Mouse (Mus musculus) heart, embryonic 11.5 days (tissue): ENCODE data around the gene AI467606. TPM values are rescaled to one million over a fixed set of nuclear protein-coding genes. Genes with fewer than 3 reads are reported as not detected.

Experiments used
- ATAC-seq: fragments of 200-750 bp; cut with Nextera tagmentation; replicated peaks from 2 replicates; pipeline ENCODE4 v1.8.0; 2017; ENCODE audit warnings: moderate library complexity; ENCODE audit not compliant: insufficient number of reproducible peaks, low FRiP score, low TSS enrichment
- H3K27ac ChIP-seq: fragments of 300-500 bp; sonication (generic); 2 replicates; pipeline ENCODE4 v1.5.1; 2014; ENCODE audit warnings: mild to moderate bottlenecking, low read depth, low read length
- H3K27me3 ChIP-seq: fragments of 300-500 bp; sonication (generic); 2 replicates; pipeline ENCODE4 v1.6.1; 2014; ENCODE audit warnings: mild to moderate bottlenecking, low read length, mixed read lengths; ENCODE audit not compliant: control insufficient read depth, insufficient read depth
- H3K36me3 ChIP-seq: fragments of 300-500 bp; sonication (generic); 2 replicates; pipeline ENCODE4 v1.6.1; 2014; ENCODE audit warnings: mild to moderate bottlenecking, low read length, moderate library complexity, mixed read lengths; ENCODE audit not compliant: control insufficient read depth, insufficient read depth
- H3K4me1 ChIP-seq: fragments of 300-500 bp; sonication (generic); 2 replicates; pipeline ENCODE4 v1.6.1; 2014; ENCODE audit warnings: low read length; ENCODE audit not compliant: control insufficient read depth, insufficient read depth
- H3K4me2 ChIP-seq: fragments of 300-500 bp; sonication (generic); 2 replicates; pipeline ENCODE4 v1.6.1; 2014; ENCODE audit warnings: mild to moderate bottlenecking, moderate library complexity
- H3K4me3 ChIP-seq: fragments of 300-500 bp; sonication (generic); 2 replicates; pipeline ENCODE4 v1.5.1; 2014; ENCODE audit warnings: low read depth, low read length
- H3K9ac ChIP-seq: fragments of 300-500 bp; sonication (generic); 2 replicates; pipeline ENCODE4 v1.6.1; 2014; ENCODE audit warnings: mild to moderate bottlenecking, low read depth, low read length, moderate library complexity
- H3K9me3 ChIP-seq: fragments of 300-500 bp; sonication (generic); replicated peaks from 2 replicates; pipeline ENCODE4 v1.6.1; 2016; ENCODE audit warnings: low read length; ENCODE audit not compliant: control insufficient read depth
- WGBS: fragments of 180-500 bp; shearing (Covaris S2); extraction: QIAGEN DNeasy Blood & Tissue Kit; methylation state at CpG from one replicate; pipeline ENCODE4 v1.1.7; 2014; ENCODE audit not compliant: insufficient replicate concordance; 5-methylcytosine and 5-hydroxymethylcytosine counted together
- microRNA-seq: library from miRNA; unstranded; fragments of <30 nt; microRNA quantifications from one replicate; pipeline ENCODE4, GENCODE M21; 2016; ENCODE audit warnings: borderline number of aligned reads
- polyA plus RNA-seq: library from polyadenylated mRNA; unstranded; fragments of >200 nt; fragmentation: Nextera tagmentation; extraction: Ambion mirVana; gene quantifications from 2 replicates; pipeline ENCODE4 v1.2.1, GENCODE M21; 2014

AI467606 gene
- polyA plus RNA-seq, 1 experiment from 2014 or later, result 0.96 TPM

- Histone ChIP-seq H3K9me3 (no peaks in the 10 kb centered on the region), H3K4me3 (no peak overlapping the region), H3K4me2 (no peak overlapping the region), H3K9ac (no peak overlapping the region), H3K27ac (no peak overlapping the region), H3K4me1 (no peaks in the 10 kb centered on the region), H3K36me3 (no peaks in the 10 kb centered on the region), H3K27me3 (no peaks in the 10 kb centered on the region)
- no peak for ATAC-seq
- 79% methylated on average over 4 of the region's 4 CpGs for WGBS
Observed at GRCm38 (mm10) chr7:127142666-127143065, 51.5 kb downstream of the AI467606 start.

Small RNA genes within 50 kb of the gene (microRNA-seq; reads per million reads assigned to microRNA genes)
- not detected for gene Gm44343

Other genes with a start within 250 kb of the AI467606 start
- gene Doc2a, start 243.9 kb upstream of the AI467606 start, polyA plus RNA-seq, result 0.17 and 0.96 TPM in 2 replicates
- gene Hirip3, start 229.4 kb upstream of the AI467606 start, polyA plus RNA-seq, result 15.5 and 17.0 TPM in 2 replicates
- 69.8 and 76.1 TPM in 2 replicates for gene Ino80e, start 229.0 kb upstream of the AI467606 start, polyA plus RNA-seq
- gene Taok2, start 206.7 kb upstream of the AI467606 start, polyA plus RNA-seq, result 19.4 and 25.9 TPM in 2 replicates
- gene Tmem219, start 168.4 kb upstream of the AI467606 start, polyA plus RNA-seq, result 13.5 and 18.3 TPM in 2 replicates
- gene Kctd13, start 162.5 kb upstream of the AI467606 start, polyA plus RNA-seq, result 11.5 and 12.6 TPM in 2 replicates
- 0.23 TPM in 1 of 2 replicates, not detected in the other for gene Asphd1, start 141.8 kb upstream of the AI467606 start, polyA plus RNA-seq
- 0.20 and 0.31 TPM in 2 replicates for gene Sez6l2, start 140.8 kb upstream of the AI467606 start, polyA plus RNA-seq
- 62.8 and 63.0 TPM in 2 replicates for gene Cdipt, start 115.4 kb upstream of the AI467606 start, polyA plus RNA-seq
- 1.1 and 1.2 TPM in 2 replicates for gene Cdiptos, start 115.3 kb upstream of the AI467606 start, polyA plus RNA-seq
- 8.2 and 8.5 TPM in 2 replicates for gene Mvp, start 76.7 kb upstream of the AI467606 start, polyA plus RNA-seq
- gene Pagr1b, start 74.9 kb upstream of the AI467606 start, polyA plus RNA-seq, result not detected in 2 replicates
- 50.9 and 53.2 TPM in 2 replicates for gene Pagr1a, start 74.0 kb upstream of the AI467606 start, polyA plus RNA-seq
- 36.6 and 40.9 TPM in 2 replicates for gene Gm42742, start 70.3 kb upstream of the AI467606 start, polyA plus RNA-seq
- gene Prrt2, start 70.1 kb upstream of the AI467606 start, polyA plus RNA-seq, result 4.5 and 5.0 TPM in 2 replicates
- gene Maz, start 64.3 kb upstream of the AI467606 start, polyA plus RNA-seq, result 38.6 and 44.1 TPM in 2 replicates
- gene Kif22, start 48.9 kb upstream of the AI467606 start, polyA plus RNA-seq, result 97.7 and 103 TPM in 2 replicates
- not detected in 2 replicates for gene Zg16, start 4.0 kb upstream of the AI467606 start, polyA plus RNA-seq
- gene Qprt, start 30.9 kb downstream of the AI467606 start, polyA plus RNA-seq, result 6.2 and 6.6 TPM in 2 replicates
- gene Spn, start 46.5 kb downstream of the AI467606 start, polyA plus RNA-seq, result 0.32 and 0.39 TPM in 2 replicates
- 41.7 and 41.8 TPM in 2 replicates for gene Cd2bp2, start 104.7 kb downstream of the AI467606 start, polyA plus RNA-seq
- 17.5 and 23.7 TPM in 2 replicates for gene Tbc1d10b, start 117.1 kb downstream of the AI467606 start, polyA plus RNA-seq
- gene Mylpf, start 117.5 kb downstream of the AI467606 start, polyA plus RNA-seq, result 27.8 and 37.5 TPM in 2 replicates
- gene Zfp553, start 141.7 kb downstream of the AI467606 start, polyA plus RNA-seq, result 12.3 and 14.6 TPM in 2 replicates
- gene Sept1, start 141.8 kb downstream of the AI467606 start, polyA plus RNA-seq, result 19.8 and 23.1 TPM in 2 replicates
- gene Zfp771, start 152.9 kb downstream of the AI467606 start, polyA plus RNA-seq, result 35.6 and 39.7 TPM in 2 replicates
- gene Dctpp1, start 169.3 kb downstream of the AI467606 start, polyA plus RNA-seq, result 184 and 197 TPM in 2 replicates
- gene Sephs2, start 182.7 kb downstream of the AI467606 start, polyA plus RNA-seq, result 80.8 and 87.8 TPM in 2 replicates
- 0.46 and 0.68 TPM in 2 replicates for gene Itgal, start 204.9 kb downstream of the AI467606 start, polyA plus RNA-seq